In the genomic region with DNA sequence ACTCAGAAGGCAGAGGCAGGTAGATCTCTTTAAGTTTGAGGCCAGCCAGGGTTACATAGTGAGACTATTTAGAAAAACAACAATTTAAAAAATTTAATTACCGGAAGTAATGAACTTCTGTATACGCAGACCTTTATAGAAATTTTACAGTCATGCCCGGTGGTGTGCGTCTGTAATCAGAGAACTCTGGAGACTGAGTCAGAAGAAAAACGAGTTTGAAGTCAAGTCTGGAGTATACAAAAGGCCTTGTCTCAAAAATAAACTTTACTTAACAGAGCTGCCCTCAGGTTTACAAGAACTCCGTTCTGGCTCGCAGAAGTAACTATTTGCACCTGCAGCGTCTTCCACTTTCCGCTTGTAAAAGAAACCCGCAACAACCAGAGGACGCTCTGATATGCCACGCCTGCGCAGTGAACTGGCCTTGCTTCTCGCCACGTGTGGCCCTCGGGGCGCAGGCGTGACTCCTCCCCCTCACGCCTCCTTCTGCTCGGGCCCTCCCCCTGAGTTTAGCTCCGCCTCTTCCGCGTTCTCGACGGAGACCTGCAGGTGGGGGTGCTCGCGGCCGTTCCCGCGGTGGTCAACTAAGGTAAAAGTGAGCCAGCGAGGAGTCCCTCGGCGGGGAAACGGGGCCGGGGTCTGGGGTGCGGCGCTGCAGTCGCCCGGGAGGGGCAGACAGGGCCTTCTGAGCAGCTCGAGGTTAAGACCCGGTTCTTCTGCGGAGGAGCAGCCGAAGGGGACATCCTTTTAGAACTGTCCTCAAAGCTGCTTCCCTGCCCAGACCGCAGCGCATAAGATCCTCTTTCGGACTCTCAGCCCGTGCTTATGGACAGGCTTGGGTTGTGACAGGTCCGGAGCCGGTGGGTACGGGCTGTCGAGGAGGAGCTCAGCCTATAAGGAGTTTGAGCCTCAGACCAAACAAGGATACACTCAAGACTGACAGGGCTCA, we compare ENCODE assay signal across 8 mouse cellular contexts. TPM values are rescaled to one million over a fixed set of nuclear protein-coding genes. Genes with fewer than 3 reads are reported as not detected.
DNase-seq lines count a peak whose midpoint lies in the region; ATAC-seq and TF ChIP-seq lines count a peak whose summit lies in the region.

A gene (plus strand): TSS at position 503 of the 946 bp plus-strand sequence.

- H3K27me3 ChIP-seq in Patski: no peaks in the 10 kb centered on the region
- H3K27me3 ChIP-seq in hindbrain, embryonic 14.5 days (ENCODE audit: control insufficient read depth, insufficient read depth, low read length): no peaks in the 10 kb centered on the region

- no peak for TF ChIP-seq CTCF in Patski (IDR thresholded peaks at IDR 0.05)

- H3K4me1 ChIP-seq in hindbrain, embryonic 14.5 days (replicated peaks; ENCODE audit: control insufficient read depth, insufficient read depth, low read length): peaks cover 6% of the 10 kb centered on the region; the same call in 1 of the 2 replicates

- peak within 1 kb of the TSS; percentile 67 for H3K4me2 ChIP-seq in hindbrain, embryonic 14.5 days (replicated peaks)

- POLR2A ChIA-PET in Patski (lab: Charles Lee): interaction anchor here (1.8 kb wide), 1 partner anchor 10 kb away, joined by 9 read pairs; a partner anchor contains a TSS

- peak; percentile 89 for ATAC-seq in Patski
- ATAC-seq in hindbrain, embryonic 14.5 days (ENCODE audit: low FRiP score): peak; percentile 94

- peak within 1 kb of the TSS; percentile 65 for H3K9ac ChIP-seq in hindbrain, embryonic 14.5 days

- H3K27ac ChIP-seq in hindbrain, embryonic 14.5 days: no peak within 1 kb of the TSS

- in situ Hi-C loops in Patski (cut with MboI; ENCODE audit: low pct_unique_long_range_greater_than_20kb): loop anchor here (5.0 kb wide), 1 partner anchor 97 kb away; no protein-coding TSS in a partner anchor

- H3K9me3 ChIP-seq in hindbrain, embryonic 14.5 days (ENCODE audit: control insufficient read depth, low read length): no peaks in the 10 kb centered on the region

- CTCF ChIA-PET in Patski (lab: Charles Lee): interaction anchor here (0.9 to 1.3 kb wide), 3 partner anchors 9 to 105 kb away, joined by 3 to 7 read pairs (median 4); a partner anchor contains a TSS

- peaks cover 6% of the 10 kb centered on the region; the same call in 1 of the 2 replicates for H3K36me3 ChIP-seq in hindbrain, embryonic 14.5 days (replicated peaks; ENCODE audit: control insufficient read depth, insufficient read depth)

- 2% methylated on average over 51 of the region's 51 CpGs for WGBS in hindbrain, embryonic 14.5 days

- no peak for DNase-seq in Patski (ENCODE audit: low read depth, low spot score)
- DNase-seq in cerebellum, postnatal 14 days: peak; percentile 93 to 94
- peak; percentile 77 to 83 for DNase-seq in frontal cortex, postnatal 25 days (ENCODE audit: low spot score in 2 of 2)
- DNase-seq in hindbrain, embryonic 14.5 days (ENCODE audit: low spot score): peak; percentile 92
- DNase-seq in layer of hippocampus, postnatal 36 days: peak; percentile 87 to 88
- DNase-seq in lung, postnatal 36 days: peak; percentile 96
- peak; percentile 95 for DNase-seq in retina, postnatal 1 day
- peak; percentile 83 to 88 for DNase-seq in urinary bladder, adult 18-20 months (ENCODE audit: low spot score in 2 of 2)

- H3K4me3 ChIP-seq in hindbrain, embryonic 14.5 days (replicated peaks; ENCODE audit: low read length): peak within 1 kb of the TSS; percentile 61

RNA-seq across cellular contexts. Expression of the gene that starts here (rescaled TPM):
- polyA plus RNA-seq in Patski (2021): 26.3 TPM
- polyA plus RNA-seq in hindbrain, embryonic 14.5 days (2014; fragmentation: Nextera tagmentation; extraction: Ambion mirVana): 21.3 and 21.6 TPM in 2 replicates
- total RNA-seq in layer of hippocampus, postnatal 36 days (2021): 10 to 100 TPM; 43.0 to 45.1 TPM
